Mouse (Mus musculus) midbrain, embryonic 13.5 days (tissue): ENCODE data around the gene Rtn4rl1. TPM values are rescaled to one million over a fixed set of nuclear protein-coding genes. Genes with fewer than 3 reads are reported as not detected.
A peak's percentile ranks its signal among the peaks of the same experiment; 100 is the strongest.

ENCODE experiments used
- ATAC-seq: fragments of 200-750 bp; cut with Nextera tagmentation; 2 replicates; pipeline ENCODE4 v1.8.0; 2017; ENCODE audit warnings: mild to moderate bottlenecking, moderate TSS enrichment, moderate library complexity
- H3K27ac ChIP-seq: fragments of 300-500 bp; sonication (generic); 2 replicates; pipeline ENCODE4 v1.5.1; 2015; ENCODE audit warnings: inconsistent platforms, mild to moderate bottlenecking, moderate library complexity
- H3K27me3 ChIP-seq: fragments of 300-500 bp; sonication (generic); 2 replicates; pipeline ENCODE4 v1.6.1; 2015; ENCODE audit warnings: mild to moderate bottlenecking, inconsistent platforms
- H3K36me3 ChIP-seq: fragments of 300-500 bp; sonication (generic); 2 replicates; pipeline ENCODE4 v1.6.1; 2015; ENCODE audit warnings: mild to moderate bottlenecking, inconsistent platforms
- H3K4me1 ChIP-seq: fragments of 300-500 bp; sonication (generic); replicated peaks from 2 replicates; pipeline ENCODE4 v1.6.1; 2015; ENCODE audit warnings: inconsistent platforms
- H3K4me2 ChIP-seq: fragments of 300-500 bp; sonication (generic); replicated peaks from 2 replicates; pipeline ENCODE4 v1.6.1; 2015; ENCODE audit warnings: moderate library complexity, mild to moderate bottlenecking, inconsistent platforms
- H3K4me3 ChIP-seq: fragments of 300-500 bp; sonication (generic); replicated peaks from 2 replicates; pipeline ENCODE4 v1.5.1; 2015; ENCODE audit warnings: mild to moderate bottlenecking, inconsistent platforms
- H3K9ac ChIP-seq: fragments of 300-500 bp; sonication (generic); replicated peaks from 2 replicates; pipeline ENCODE4 v1.6.1; 2015; ENCODE audit warnings: mild to moderate bottlenecking, inconsistent platforms
- H3K9me3 ChIP-seq: fragments of 300-500 bp; sonication (generic); 2 replicates; pipeline ENCODE4 v1.6.1; 2016; ENCODE audit warnings: mild to moderate bottlenecking, inconsistent platforms
- WGBS: fragments of 180-500 bp; shearing (Covaris S2); methylation state at CpG from one replicate; pipeline ENCODE4 v1.1.7; 2015; 5-methylcytosine and 5-hydroxymethylcytosine counted together
- polyA plus RNA-seq: library from polyadenylated mRNA; unstranded; fragments of >200 nt; fragmentation: Nextera tagmentation; extraction: Ambion mirVana; gene quantifications from 2 replicates; pipeline ENCODE4 v1.2.1, GENCODE M21; 2015

Gene Rtn4rl1
- polyA plus RNA-seq = 12.4 and 12.7 TPM in 2 replicates

- peak; percentile 25; the same call in 1 of the 2 replicates for ATAC-seq
- peak within 1 kb of the TSS; percentile 79 for H3K4me2 ChIP-seq
- peaks cover 66% of the 10 kb centered on the region for H3K27me3 ChIP-seq
These were observed at the start of gene Rtn4rl1 for GRCm38 (mm10) chr11:75193256-75194071. Gene Rtn4rl1, plus strand, starts transcription at chr11:75193783.

GRCm38 (mm10) chr11:75145841-75146240, 47.7 kb upstream of the Rtn4rl1 start:
- Histone ChIP-seq H3K9me3 (no peaks in the 10 kb centered on the region), H3K36me3 (peaks cover 49% of the 10 kb centered on the region), H3K4me2 (no peak overlapping the region), H3K4me3 (no peak overlapping the region), H3K9ac (no peak overlapping the region), H3K27ac (no peak overlapping the region), H3K27me3 (no peaks in the 10 kb centered on the region), H3K4me1 (peaks cover 18% of the 10 kb centered on the region)
- ATAC-seq = no peak
- 92% methylated on average over 2 of the region's 2 CpGs for WGBS

More at GRCm38 (mm10) chr11:75193256-75194071, at the start of gene Rtn4rl1:
- no peaks in the 10 kb centered on the region for H3K36me3 ChIP-seq
- under 1% methylated on average over 74 of the region's 84 CpGs for WGBS
- peak within 1 kb of the TSS; percentile 64 for H3K4me3 ChIP-seq
- H3K27ac ChIP-seq = peak within 1 kb of the TSS; percentile 80
- H3K4me1 ChIP-seq = peaks cover 84% of the 10 kb centered on the region
- H3K9me3 ChIP-seq = no peaks in the 10 kb centered on the region
- peak within 1 kb of the TSS; percentile 78 for H3K9ac ChIP-seq

- Histone ChIP-seq H3K27me3 (no peaks in the 10 kb centered on the region), H3K36me3 (peaks cover 50% of the 10 kb centered on the region), H3K4me3 (no peak overlapping the region), H3K4me2 (no peak overlapping the region), H3K9me3 (no peaks in the 10 kb centered on the region), H3K9ac (peak overlapping the region; percentile 29; the same call in 1 of the 2 replicates), H3K4me1 (peaks cover 15% of the 10 kb centered on the region), H3K27ac (peak overlapping the region; percentile 79)
- 57% methylated on average over 11 of the region's 11 CpGs for WGBS
- peak; percentile 79 for ATAC-seq
These were observed 46.3 kb upstream of the Rtn4rl1 start for GRCm38 (mm10) chr11:75147106-75147845.

- Histone ChIP-seq H3K36me3 (peaks cover 45% of the 10 kb centered on the region), H3K27me3 (no peaks in the 10 kb centered on the region), H3K9me3 (no peaks in the 10 kb centered on the region), H3K4me3 (no peak overlapping the region), H3K9ac (no peak overlapping the region; the same call in 1 of the 2 replicates), H3K4me1 (peaks cover 15% of the 10 kb centered on the region), H3K27ac (peak overlapping the region; percentile 79), H3K4me2 (no peak overlapping the region)
- WGBS = 74% methylated on average over 3 of the region's 3 CpGs
- peak; percentile 77 for ATAC-seq
These were observed 45.8 kb upstream of the Rtn4rl1 start for GRCm38 (mm10) chr11:75147846-75148168.

GRCm38 (mm10) chr11:75148332-75149035, 45.1 kb upstream of the Rtn4rl1 start:
- Histone ChIP-seq H3K36me3 (peaks cover 43% of the 10 kb centered on the region), H3K9ac (no peak overlapping the region), H3K27me3 (no peaks in the 10 kb centered on the region), H3K9me3 (no peaks in the 10 kb centered on the region), H3K27ac (peak overlapping the region; percentile 79; the same call in 1 of the 2 replicates), H3K4me1 (peaks cover 15% of the 10 kb centered on the region), H3K4me3 (no peak overlapping the region), H3K4me2 (no peak overlapping the region)
- WGBS = 96% methylated on average over 10 of the region's 11 CpGs
- no peak for ATAC-seq

- Histone ChIP-seq H3K36me3 (peaks cover 27% of the 10 kb centered on the region), H3K9me3 (no peaks in the 10 kb centered on the region), H3K4me1 (peaks cover 15% of the 10 kb centered on the region), H3K27me3 (no peaks in the 10 kb centered on the region), H3K9ac (no peak overlapping the region), H3K27ac (no peak overlapping the region), H3K4me3 (no peak overlapping the region), H3K4me2 (no peak overlapping the region)
- 78% methylated on average over 1 of the region's 1 CpGs for WGBS
- ATAC-seq = no peak
These were observed 43.2 kb upstream of the Rtn4rl1 start for GRCm38 (mm10) chr11:75150346-75150745.

- no peaks in the 10 kb centered on the region for H3K9me3 ChIP-seq
- 84% methylated on average over 18 of the region's 18 CpGs for WGBS
- no peak overlapping the region for H3K4me3 ChIP-seq
- H3K27me3 ChIP-seq = no peaks in the 10 kb centered on the region
- peaks cover 31% of the 10 kb centered on the region for H3K36me3 ChIP-seq
- H3K9ac ChIP-seq = no peak overlapping the region
- H3K27ac ChIP-seq = no peak overlapping the region; the same call in 1 of the 2 replicates
- H3K4me1 ChIP-seq = peaks cover 3% of the 10 kb centered on the region
- H3K4me2 ChIP-seq = no peak overlapping the region
- ATAC-seq = no peak
These were observed 40.7 kb upstream of the Rtn4rl1 start for GRCm38 (mm10) chr11:75152603-75153557.

GRCm38 (mm10) chr11:75154053-75154585, 39.5 kb upstream of the Rtn4rl1 start:
- Histone ChIP-seq H3K4me2 (no peak overlapping the region), H3K4me3 (no peak overlapping the region), H3K36me3 (peaks cover 37% of the 10 kb centered on the region), H3K27me3 (no peaks in the 10 kb centered on the region), H3K27ac (no peak overlapping the region), H3K9ac (no peak overlapping the region), H3K9me3 (no peaks in the 10 kb centered on the region), H3K4me1 (no peaks in the 10 kb centered on the region)
- 79% methylated on average over 6 of the region's 6 CpGs for WGBS
- no peak for ATAC-seq

- H3K36me3 ChIP-seq = peaks cover 45% of the 10 kb centered on the region
- ATAC-seq = no peak
- H3K9ac ChIP-seq = no peak overlapping the region; the same call in 1 of the 2 replicates
- no peaks in the 10 kb centered on the region for H3K4me1 ChIP-seq
- no peaks in the 10 kb centered on the region for H3K9me3 ChIP-seq
- H3K4me3 ChIP-seq = no peak overlapping the region
- H3K4me2 ChIP-seq = no peak overlapping the region
- WGBS = 89% methylated on average over 6 of the region's 6 CpGs
- no peak overlapping the region for H3K27ac ChIP-seq
- no peaks in the 10 kb centered on the region for H3K27me3 ChIP-seq
These were observed 37.6 kb upstream of the Rtn4rl1 start for GRCm38 (mm10) chr11:75155985-75156384.

- Histone ChIP-seq H3K27ac (0 out of 2 replicates have a peak overlapping the region, but pooled peaks have one; percentile 15), H3K9me3 (no peaks in the 10 kb centered on the region), H3K9ac (no peak overlapping the region), H3K4me1 (no peaks in the 10 kb centered on the region), H3K27me3 (no peaks in the 10 kb centered on the region), H3K4me2 (no peak overlapping the region), H3K4me3 (no peak overlapping the region), H3K36me3 (peaks cover 45% of the 10 kb centered on the region)
- WGBS = 80% methylated on average over 5 of the region's 5 CpGs
- ATAC-seq = no peak
These were observed 37.2 kb upstream of the Rtn4rl1 start for GRCm38 (mm10) chr11:75156416-75156815.

GRCm38 (mm10) chr11:75157037-75157436, 36.5 kb upstream of the Rtn4rl1 start:
- Histone ChIP-seq H3K4me3 (no peak overlapping the region), H3K9ac (no peak overlapping the region), H3K36me3 (peaks cover 48% of the 10 kb centered on the region), H3K27ac (0 out of 2 replicates have a peak overlapping the region, but pooled peaks have one; percentile 15), H3K27me3 (no peaks in the 10 kb centered on the region), H3K9me3 (no peaks in the 10 kb centered on the region), H3K4me2 (no peak overlapping the region), H3K4me1 (no peaks in the 10 kb centered on the region)
- WGBS = 77% methylated on average over 4 of the region's 4 CpGs
- no peak for ATAC-seq
